Mouse (Mus musculus) ovary, postnatal 10 days (tissue): ENCODE measurements around the gene Ptprh.

Experiments used
- DNase-seq: peaks from one replicate; pipeline ENCODE4 v3.0.0; 2022; ENCODE audit warnings: low spot score

Ptprh gene

GRCm38 (mm10) chr7:4603873-4604272, at the start of gene Ptprh:
Gene Ptprh, minus strand, starts transcription at chr7:4604041.
- DNase-seq: no peak

- DNase-seq: no peak
Observed at GRCm38 (mm10) chr7:4653351-4653750, 49.5 kb upstream of the Ptprh start.

GRCm38 (mm10) chr7:4652726-4653125, 48.9 kb upstream of the Ptprh start:
- DNase-seq: no peak

GRCm38 (mm10) chr7:4651581-4651980, 47.7 kb upstream of the Ptprh start:
- DNase-seq: no peak

GRCm38 (mm10) chr7:4647992-4648391, 44.2 kb upstream of the Ptprh start:
- DNase-seq: no peak

- no peak for DNase-seq
Observed at GRCm38 (mm10) chr7:4647291-4647690, 43.5 kb upstream of the Ptprh start.

GRCm38 (mm10) chr7:4646806-4647205, 43.0 kb upstream of the Ptprh start:
- DNase-seq: no peak

GRCm38 (mm10) chr7:4643225-4643624, 39.4 kb upstream of the Ptprh start:
- no peak for DNase-seq

- DNase-seq: no peak
Observed at GRCm38 (mm10) chr7:4641956-4642355, 38.1 kb upstream of the Ptprh start.

GRCm38 (mm10) chr7:4641155-4641554, 37.3 kb upstream of the Ptprh start:
- no peak for DNase-seq

- DNase-seq: no peak
Observed at GRCm38 (mm10) chr7:4636179-4636578, 32.3 kb upstream of the Ptprh start.

GRCm38 (mm10) chr7:4631031-4631430, 27.2 kb upstream of the Ptprh start, which contains the start of gene Tmem86b:
Gene Tmem86b, minus strand, starts transcription at chr7:4631422.
- DNase-seq: no peak

- no peak for DNase-seq
Observed at GRCm38 (mm10) chr7:4630198-4630597, 26.4 kb upstream of the Ptprh start.

GRCm38 (mm10) chr7:4629586-4629985, 25.7 kb upstream of the Ptprh start:
- no peak for DNase-seq

- DNase-seq: no peak
Observed at GRCm38 (mm10) chr7:4625928-4626327, 22.1 kb upstream of the Ptprh start.

- no peak for DNase-seq
Observed at GRCm38 (mm10) chr7:4624343-4624742, 20.5 kb upstream of the Ptprh start.

GRCm38 (mm10) chr7:4623544-4624189, 19.8 kb upstream of the Ptprh start:
- no peak for DNase-seq

- DNase-seq: no peak
Observed at GRCm38 (mm10) chr7:4619979-4620378, 16.1 kb upstream of the Ptprh start.

- no peak for DNase-seq
Observed at GRCm38 (mm10) chr7:4613740-4614403, 10.0 kb upstream of the Ptprh start.

- DNase-seq: no peak
Observed at GRCm38 (mm10) chr7:4612956-4613355, 9.1 kb upstream of the Ptprh start.

- DNase-seq: no peak
Observed at GRCm38 (mm10) chr7:4612386-4612785, 8.5 kb upstream of the Ptprh start.

GRCm38 (mm10) chr7:4611921-4612341, 8.1 kb upstream of the Ptprh start:
- DNase-seq: no peak

GRCm38 (mm10) chr7:4611511-4611910, 7.7 kb upstream of the Ptprh start:
- DNase-seq: no peak

- no peak for DNase-seq
Observed at GRCm38 (mm10) chr7:4608002-4608401, 4.2 kb upstream of the Ptprh start.
